Comparison of ENCODE assay signal across 7 mouse cellular contexts in genomic region chr13:111687285-111687781, GRCm38 (mm10). TPM values are rescaled to one million over a fixed set of nuclear protein-coding genes. Genes with fewer than 3 reads are reported as not detected.
DNase-seq lines count a peak whose midpoint lies in the region; ATAC-seq lines count a peak whose summit lies in the region.

No protein-coding gene starts in this region.

- DNase-seq in adrenal gland, adult 8-10 months = peak; percentile 56
- DNase-seq in embryo, embryonic 11.5 days (ENCODE audit: low read depth, low spot score) = peak; percentile 56
- peak; percentile 60 to 66 for DNase-seq in gastrocnemius, postnatal 36 days
- DNase-seq in left cerebral cortex, postnatal 4 days = peak; percentile 76
- peak; percentile 97 for DNase-seq in midbrain, embryonic 11.5 days (ENCODE audit: low spot score, missing footprints)
- peak; percentile 22 to 50 for DNase-seq in spleen, adult 18-20 months

- no peaks in the 10 kb centered on the region for H3K27me3 ChIP-seq in intestine, embryonic 16.5 days (replicated peaks; ENCODE audit: control insufficient read depth, insufficient read depth, low read length)
- H3K27me3 ChIP-seq in midbrain, embryonic 11.5 days (ENCODE audit: control insufficient read depth, insufficient read depth, low read length) = peaks cover 3% of the 10 kb centered on the region; the same call in 1 of the 2 replicates

- H3K4me1 ChIP-seq in intestine, embryonic 16.5 days (ENCODE audit: control insufficient read depth, insufficient read depth, low read length) = peaks cover 2% of the 10 kb centered on the region; the same call in 1 of the 2 replicates
- H3K4me1 ChIP-seq in midbrain, embryonic 11.5 days (ENCODE audit: control insufficient read depth, insufficient read depth, low read length) = peaks cover 7% of the 10 kb centered on the region; the same call in 1 of the 2 replicates

- peak overlapping the region; percentile 99 for H3K9ac ChIP-seq in intestine, embryonic 16.5 days (ENCODE audit: low read depth, low read length)
- peak overlapping the region; percentile 98 for H3K9ac ChIP-seq in midbrain, embryonic 11.5 days (ENCODE audit: low read length)

- intact Hi-C loops in gastrocnemius, postnatal 36 days (cut with DNase I) = loop anchor here (5.0 to 10.0 kb wide), 2 partner anchors 35 to 223 kb away; no protein-coding TSS in a partner anchor
- intact Hi-C loops in left cerebral cortex, postnatal 4 days (cut with DNase I) = loop anchor here (10.0 kb wide), 1 partner anchor 193 kb away; the partner anchor contains the start of gene Gpbp1

- no peaks in the 10 kb centered on the region for H3K9me3 ChIP-seq in intestine, embryonic 16.5 days (ENCODE audit: control insufficient read depth, low read length)
- H3K9me3 ChIP-seq in midbrain, embryonic 11.5 days (ENCODE audit: control insufficient read depth, low read length) = no peaks in the 10 kb centered on the region

- H3K36me3 ChIP-seq in intestine, embryonic 16.5 days (ENCODE audit: control insufficient read depth, insufficient read depth, low read length) = no peaks in the 10 kb centered on the region
- H3K36me3 ChIP-seq in midbrain, embryonic 11.5 days (ENCODE audit: control insufficient read depth, insufficient read depth, low read length) = peaks cover 3% of the 10 kb centered on the region; the same call in 1 of the 2 replicates

- H3K4me2 ChIP-seq in intestine, embryonic 16.5 days (ENCODE audit: low read depth, low read length) = peak overlapping the region; percentile 93
- H3K4me2 ChIP-seq in midbrain, embryonic 11.5 days = peak overlapping the region; percentile 76

- peak; percentile 67 for ATAC-seq in intestine, embryonic 16.5 days
- peak; percentile 61 for ATAC-seq in midbrain, embryonic 11.5 days (ENCODE audit: low FRiP score)

- H3K27ac ChIP-seq in intestine, embryonic 16.5 days (ENCODE audit: low read length) = peak overlapping the region; percentile 98
- peak overlapping the region; percentile 93 for H3K27ac ChIP-seq in midbrain, embryonic 11.5 days (ENCODE audit: low read depth, low read length)

- WGBS in intestine, embryonic 16.5 days = under 1% methylated on average over 35 of the region's 35 CpGs
- WGBS in midbrain, embryonic 11.5 days = under 1% methylated on average over 35 of the region's 35 CpGs

- H3K4me3 ChIP-seq in intestine, embryonic 16.5 days (ENCODE audit: low read length) = peak overlapping the region; percentile 95
- H3K4me3 ChIP-seq in midbrain, embryonic 11.5 days (ENCODE audit: low read depth, low read length) = peak overlapping the region; percentile 97

RNA-seq across cellular contexts. Expression of gene Mier3, which starts 6.6 kb away (rescaled TPM):
- total RNA-seq in adrenal gland, adult 8-10 months (2022) = 10 to 100 TPM; 35.1 to 49.7 (median 40.7) TPM
- 10 to 100 TPM in 1 of 2 experiments, 1 to 10 TPM in 1; 8.4 to 11.5 TPM for total RNA-seq in gastrocnemius, postnatal 36 days (2021)
- 11.7 and 12.0 TPM in 2 replicates for polyA plus RNA-seq in intestine, embryonic 16.5 days (2015; fragmentation: Nextera tagmentation; extraction: Ambion mirVana)
- 10 to 100 TPM; 34.1 to 34.5 TPM for total RNA-seq in left cerebral cortex, postnatal 4 days (2021)
- polyA plus RNA-seq in midbrain, embryonic 11.5 days (2014; fragmentation: Nextera tagmentation; extraction: Ambion mirVana) = 25.6 and 29.9 TPM in 2 replicates

Comparison
In these comparisons a context has a peak if more than half of its experiments do, and no peak if none do; other contexts are left out.
1. Peak in every context shown above with its lines: DNase-seq, ATAC-seq, H3K4me3 ChIP-seq and H3K27ac ChIP-seq.
2. DNase-seq: peak in every context shown above with its lines; median percentile 97 in midbrain, embryonic 11.5 days; 76 in left cerebral cortex, postnatal 4 days; 63 in gastrocnemius, postnatal 36 days; 56 in adrenal gland, adult 8-10 months; 56 in embryo, embryonic 11.5 days; 36 in spleen, adult 18-20 months.